Mouse (Mus musculus) heart, embryonic 16.5 days (tissue): Measurements from ENCODE around the gene Trit1. TPM values are rescaled to one million over a fixed set of nuclear protein-coding genes. Genes with fewer than 3 reads are reported as not detected.

Experiments
- ATAC-seq: fragments of 200-750 bp; cut with Nextera tagmentation; replicated peaks from 2 replicates; pipeline ENCODE4 v1.8.0; 2017; ENCODE audit warnings: moderate number of reproducible peaks; ENCODE audit not compliant: insufficient read depth, low FRiP score; ENCODE audit errors: extremely low read depth
- H3K27ac ChIP-seq: fragments of 300-500 bp; sonication (generic); 2 replicates; pipeline ENCODE4 v1.5.1; 2014; ENCODE audit warnings: mild to moderate bottlenecking, low read length, control low read depth, moderate library complexity
- H3K27me3 ChIP-seq: fragments of 300-500 bp; sonication (generic); 2 replicates; pipeline ENCODE4 v1.6.1; 2014; ENCODE audit warnings: low read length, mixed read lengths; ENCODE audit not compliant: control insufficient read depth, insufficient read depth
- H3K36me3 ChIP-seq: fragments of 300-500 bp; sonication (generic); 2 replicates; pipeline ENCODE4 v1.6.1; 2014; ENCODE audit not compliant: control insufficient read depth, insufficient read depth
- H3K4me1 ChIP-seq: fragments of 300-500 bp; sonication (generic); 2 replicates; pipeline ENCODE4 v1.6.1; 2014; ENCODE audit warnings: low read length, mixed read lengths; ENCODE audit not compliant: control insufficient read depth, insufficient read depth
- H3K4me2 ChIP-seq: fragments of 300-500 bp; sonication (generic); 2 replicates; pipeline ENCODE4 v1.6.1; 2014; ENCODE audit warnings: low read depth, mild to moderate bottlenecking, control low read depth, low read length
- H3K4me3 ChIP-seq: fragments of 300-500 bp; sonication (generic); 2 replicates; pipeline ENCODE4 v1.5.1; 2014; ENCODE audit warnings: mild to moderate bottlenecking, control low read depth, low read length
- H3K9ac ChIP-seq: fragments of 300-500 bp; sonication (generic); 2 replicates; pipeline ENCODE4 v1.6.1; 2014; ENCODE audit warnings: low read length, control low read depth
- H3K9me3 ChIP-seq: fragments of 300-500 bp; sonication (generic); replicated peaks from 2 replicates; pipeline ENCODE4 v1.6.1; 2016; ENCODE audit warnings: low read length; ENCODE audit not compliant: control insufficient read depth
- whole genome bisulfite sequencing: fragments of 180-500 bp; shearing (Covaris S2); extraction: QIAGEN DNeasy Blood & Tissue Kit; methylation state at CpG from one replicate; pipeline ENCODE4 v1.1.7; 2014; 5-methylcytosine and 5-hydroxymethylcytosine counted together
- polyA plus RNA-seq: library from polyadenylated mRNA; unstranded; fragments of >200 nt; fragmentation: Nextera tagmentation; extraction: Ambion mirVana; gene quantifications from 2 replicates; pipeline ENCODE4 v1.2.1, GENCODE M21; 2015

Trit1 gene
- polyA plus RNA-seq, 1 experiment from 2014 or later, result 11.0 TPM

GRCm38 (mm10) chr4:123026161-123026560 is 9.8 kb downstream of the Trit1 start:
- H3K4me3 ChIP-seq, result no peak overlapping the region
- H3K36me3 ChIP-seq, result peaks cover 5% of the 10 kb centered on the region
- no peaks in the 10 kb centered on the region for H3K9me3 ChIP-seq
- no peaks in the 10 kb centered on the region for H3K27me3 ChIP-seq
- WGBS, result 86% methylated on average over 13 of the region's 13 CpGs
- H3K4me1 ChIP-seq, result 0 out of 2 replicates have a peak, but pooled peaks cover 4% of the 10 kb centered on the region
- H3K9ac ChIP-seq, result no peak overlapping the region
- H3K27ac ChIP-seq, result no peak overlapping the region
- no peak overlapping the region for H3K4me2 ChIP-seq
- no peak for ATAC-seq

- Histone ChIP-seq H3K36me3 (peaks cover 10% of the 10 kb centered on the region), H3K4me2 (no peak overlapping the region)
- 76% methylated on average over 4 of the region's 4 CpGs for WGBS
Observed at GRCm38 (mm10) chr4:123026597-123026996, 10.2 kb downstream of the Trit1 start.

GRCm38 (mm10) chr4:123034841-123035240 is 18.4 kb downstream of the Trit1 start:
- no peak overlapping the region for H3K4me2 ChIP-seq
- WGBS, result 85% methylated on average over 2 of the region's 2 CpGs
- H3K27ac ChIP-seq, result no peak overlapping the region
- ATAC-seq, result no peak
- H3K36me3 ChIP-seq, result peaks cover 20% of the 10 kb centered on the region; the same call in 1 of the 2 replicates
- no peaks in the 10 kb centered on the region for H3K27me3 ChIP-seq
- peaks cover 5% of the 10 kb centered on the region for H3K4me1 ChIP-seq
- H3K9me3 ChIP-seq, result no peaks in the 10 kb centered on the region
- no peak overlapping the region for H3K9ac ChIP-seq
- H3K4me3 ChIP-seq, result no peak overlapping the region

More at GRCm38 (mm10) chr4:123026597-123026996, 10.2 kb downstream of the Trit1 start:
- Histone ChIP-seq H3K9ac (no peak overlapping the region), H3K27ac (no peak overlapping the region; the same call in 1 of the 2 replicates), H3K9me3 (no peaks in the 10 kb centered on the region), H3K4me3 (no peak overlapping the region), H3K27me3 (no peaks in the 10 kb centered on the region), H3K4me1 (0 out of 2 replicates have a peak, but pooled peaks cover 4% of the 10 kb centered on the region)
- no peak for ATAC-seq

- ATAC-seq, result no peak
- no peaks in the 10 kb centered on the region for H3K9me3 ChIP-seq
- no peak overlapping the region for H3K4me2 ChIP-seq
- peaks cover 5% of the 10 kb centered on the region for H3K4me1 ChIP-seq
- WGBS, result 60% methylated on average over 2 of the region's 2 CpGs
- no peaks in the 10 kb centered on the region for H3K27me3 ChIP-seq
- no peak overlapping the region for H3K9ac ChIP-seq
- H3K36me3 ChIP-seq, result peaks cover 23% of the 10 kb centered on the region; the same call in 1 of the 2 replicates
- H3K27ac ChIP-seq, result no peak overlapping the region
- no peak overlapping the region for H3K4me3 ChIP-seq
Observed at GRCm38 (mm10) chr4:123035636-123036035, 19.2 kb downstream of the Trit1 start.

- H3K4me3 ChIP-seq, result no peak overlapping the region
- no peak for ATAC-seq
Observed at GRCm38 (mm10) chr4:123036710-123037109, 20.3 kb downstream of the Trit1 start.

GRCm38 (mm10) chr4:123041131-123041530 is 24.7 kb downstream of the Trit1 start:
- 88% methylated on average over 6 of the region's 6 CpGs for WGBS
- Histone ChIP-seq H3K4me3 (no peak overlapping the region), H3K9ac (no peak overlapping the region), H3K27me3 (no peaks in the 10 kb centered on the region), H3K4me1 (0 out of 2 replicates have a peak, but pooled peaks cover 2% of the 10 kb centered on the region), H3K9me3 (no peaks in the 10 kb centered on the region), H3K36me3 (peaks cover 9% of the 10 kb centered on the region; the same call in 1 of the 2 replicates), H3K27ac (no peak overlapping the region), H3K4me2 (no peak overlapping the region)
- ATAC-seq, result no peak

More at GRCm38 (mm10) chr4:123036710-123037109, 20.3 kb downstream of the Trit1 start:
- H3K9me3 ChIP-seq, result no peaks in the 10 kb centered on the region
- no peak overlapping the region for H3K4me2 ChIP-seq
- 67% methylated on average over 3 of the region's 3 CpGs for WGBS
- H3K9ac ChIP-seq, result no peak overlapping the region
- no peaks in the 10 kb centered on the region for H3K27me3 ChIP-seq
- H3K27ac ChIP-seq, result no peak overlapping the region
- peaks cover 18% of the 10 kb centered on the region; the same call in 1 of the 2 replicates for H3K36me3 ChIP-seq
- peaks cover 5% of the 10 kb centered on the region for H3K4me1 ChIP-seq

- H3K4me2 ChIP-seq, result no peak overlapping the region
- no peak overlapping the region for H3K4me3 ChIP-seq
- H3K27ac ChIP-seq, result no peak overlapping the region
- no peaks in the 10 kb centered on the region; the same call in 1 of the 2 replicates for H3K27me3 ChIP-seq
- ATAC-seq, result no peak
- H3K36me3 ChIP-seq, result peaks cover 18% of the 10 kb centered on the region; the same call in 1 of the 2 replicates
- H3K9me3 ChIP-seq, result no peaks in the 10 kb centered on the region
- WGBS, result 76% methylated on average over 1 of the region's 1 CpGs
- H3K9ac ChIP-seq, result no peak overlapping the region
- H3K4me1 ChIP-seq, result peaks cover 2% of the 10 kb centered on the region; the same call in 1 of the 2 replicates
Observed at GRCm38 (mm10) chr4:123043858-123044257, 27.5 kb downstream of the Trit1 start.

GRCm38 (mm10) chr4:123044842-123045241 is 28.4 kb downstream of the Trit1 start:
- Histone ChIP-seq H3K27me3 (no peaks in the 10 kb centered on the region; the same call in 1 of the 2 replicates), H3K9ac (no peak overlapping the region), H3K9me3 (no peaks in the 10 kb centered on the region), H3K4me2 (no peak overlapping the region), H3K4me3 (no peak overlapping the region), H3K27ac (no peak overlapping the region), H3K36me3 (peaks cover 16% of the 10 kb centered on the region; the same call in 1 of the 2 replicates), H3K4me1 (peaks cover 6% of the 10 kb centered on the region; the same call in 1 of the 2 replicates)
- WGBS, result 82% methylated on average over 4 of the region's 4 CpGs
- ATAC-seq, result no peak

- no peak overlapping the region for H3K4me2 ChIP-seq
- no peaks in the 10 kb centered on the region for H3K9me3 ChIP-seq
- no peaks in the 10 kb centered on the region; the same call in 1 of the 2 replicates for H3K27me3 ChIP-seq
- 73% methylated on average over 3 of the region's 3 CpGs for WGBS
- H3K27ac ChIP-seq, result no peak overlapping the region
- no peak overlapping the region for H3K9ac ChIP-seq
- 0 out of 2 replicates have a peak, but pooled peaks cover 13% of the 10 kb centered on the region for H3K36me3 ChIP-seq
- peaks cover 20% of the 10 kb centered on the region for H3K4me1 ChIP-seq
- no peak for ATAC-seq
- H3K4me3 ChIP-seq, result no peak overlapping the region
Observed at GRCm38 (mm10) chr4:123046300-123046699, 29.9 kb downstream of the Trit1 start.
